Mouse (Mus musculus) midbrain, embryonic 13.5 days (tissue): Measurements from ENCODE around the gene Lpp. TPM values are rescaled to one million over a fixed set of nuclear protein-coding genes. Genes with fewer than 3 reads are reported as not detected.

ENCODE experiments used
- ATAC-seq: fragments of 200-750 bp; cut with Nextera tagmentation; 2 replicates; pipeline ENCODE4 v1.8.0; 2017; ENCODE audit warnings: mild to moderate bottlenecking, moderate TSS enrichment, moderate library complexity
- H3K27ac ChIP-seq: fragments of 300-500 bp; sonication (generic); 2 replicates; pipeline ENCODE4 v1.5.1; 2015; ENCODE audit warnings: inconsistent platforms, mild to moderate bottlenecking, moderate library complexity
- H3K27me3 ChIP-seq: fragments of 300-500 bp; sonication (generic); 2 replicates; pipeline ENCODE4 v1.6.1; 2015; ENCODE audit warnings: mild to moderate bottlenecking, inconsistent platforms
- H3K36me3 ChIP-seq: fragments of 300-500 bp; sonication (generic); 2 replicates; pipeline ENCODE4 v1.6.1; 2015; ENCODE audit warnings: mild to moderate bottlenecking, inconsistent platforms
- H3K4me1 ChIP-seq: fragments of 300-500 bp; sonication (generic); replicated peaks from 2 replicates; pipeline ENCODE4 v1.6.1; 2015; ENCODE audit warnings: inconsistent platforms
- H3K4me2 ChIP-seq: fragments of 300-500 bp; sonication (generic); replicated peaks from 2 replicates; pipeline ENCODE4 v1.6.1; 2015; ENCODE audit warnings: moderate library complexity, mild to moderate bottlenecking, inconsistent platforms
- H3K4me3 ChIP-seq: fragments of 300-500 bp; sonication (generic); replicated peaks from 2 replicates; pipeline ENCODE4 v1.5.1; 2015; ENCODE audit warnings: mild to moderate bottlenecking, inconsistent platforms
- H3K9ac ChIP-seq: fragments of 300-500 bp; sonication (generic); replicated peaks from 2 replicates; pipeline ENCODE4 v1.6.1; 2015; ENCODE audit warnings: mild to moderate bottlenecking, inconsistent platforms
- H3K9me3 ChIP-seq: fragments of 300-500 bp; sonication (generic); 2 replicates; pipeline ENCODE4 v1.6.1; 2016; ENCODE audit warnings: mild to moderate bottlenecking, inconsistent platforms
- WGBS: fragments of 180-500 bp; shearing (Covaris S2); methylation state at CpG from one replicate; pipeline ENCODE4 v1.1.7; 2015; 5-methylcytosine and 5-hydroxymethylcytosine counted together
- polyA plus RNA-seq: library from polyadenylated mRNA; unstranded; fragments of >200 nt; fragmentation: Nextera tagmentation; extraction: Ambion mirVana; gene quantifications from 2 replicates; pipeline ENCODE4 v1.2.1, GENCODE M21; 2015

The Lpp gene
- polyA plus RNA-seq, 1 experiment from 2014 or later, result 9.0 TPM

GRCm38 (mm10) chr16:24732751-24733150 is 339.4 kb downstream of the Lpp start:
- no peak overlapping the region for H3K27ac ChIP-seq
- ATAC-seq, result no peak
- H3K4me1 ChIP-seq, result peaks cover 3% of the 10 kb centered on the region
- WGBS, result 86% methylated on average over 1 of the region's 1 CpGs
- H3K4me2 ChIP-seq, result no peak overlapping the region
- no peak overlapping the region for H3K4me3 ChIP-seq
- H3K9ac ChIP-seq, result no peak overlapping the region
- H3K36me3 ChIP-seq, result no peaks in the 10 kb centered on the region
- H3K27me3 ChIP-seq, result no peaks in the 10 kb centered on the region
- no peaks in the 10 kb centered on the region for H3K9me3 ChIP-seq

GRCm38 (mm10) chr16:24733321-24733720 is 340.0 kb downstream of the Lpp start:
- WGBS, result 72% methylated on average over 1 of the region's 1 CpGs
- Histone ChIP-seq H3K27me3 (no peaks in the 10 kb centered on the region), H3K4me3 (no peak overlapping the region), H3K9me3 (no peaks in the 10 kb centered on the region), H3K27ac (no peak overlapping the region), H3K36me3 (no peaks in the 10 kb centered on the region), H3K9ac (no peak overlapping the region), H3K4me1 (peaks cover 9% of the 10 kb centered on the region), H3K4me2 (no peak overlapping the region)
- ATAC-seq, result no peak

GRCm38 (mm10) chr16:24735754-24736153 is 342.4 kb downstream of the Lpp start:
- no peak overlapping the region for H3K4me2 ChIP-seq
- H3K27ac ChIP-seq, result no peak overlapping the region
- WGBS, result 83% methylated on average over 2 of the region's 2 CpGs
- no peaks in the 10 kb centered on the region for H3K36me3 ChIP-seq
- no peaks in the 10 kb centered on the region for H3K9me3 ChIP-seq
- H3K4me1 ChIP-seq, result peaks cover 15% of the 10 kb centered on the region
- H3K27me3 ChIP-seq, result no peaks in the 10 kb centered on the region
- ATAC-seq, result no peak
- no peak overlapping the region for H3K9ac ChIP-seq
- H3K4me3 ChIP-seq, result no peak overlapping the region

GRCm38 (mm10) chr16:24737362-24738057 is 344.2 kb downstream of the Lpp start:
- Histone ChIP-seq H3K9ac (no peak overlapping the region), H3K27ac (no peak overlapping the region), H3K36me3 (no peaks in the 10 kb centered on the region), H3K9me3 (no peaks in the 10 kb centered on the region), H3K4me3 (no peak overlapping the region), H3K27me3 (no peaks in the 10 kb centered on the region), H3K4me2 (no peak overlapping the region), H3K4me1 (peaks cover 15% of the 10 kb centered on the region)
- no peak for ATAC-seq
- 49% methylated on average over 10 of the region's 10 CpGs for WGBS

GRCm38 (mm10) chr16:24740714-24741113 is 347.4 kb downstream of the Lpp start:
- Histone ChIP-seq H3K4me2 (no peak overlapping the region), H3K4me3 (no peak overlapping the region), H3K27me3 (no peaks in the 10 kb centered on the region), H3K36me3 (no peaks in the 10 kb centered on the region), H3K4me1 (peaks cover 15% of the 10 kb centered on the region), H3K27ac (no peak overlapping the region), H3K9me3 (no peaks in the 10 kb centered on the region), H3K9ac (no peak overlapping the region)
- ATAC-seq, result no peak
- 78% methylated on average over 4 of the region's 4 CpGs for WGBS

GRCm38 (mm10) chr16:24749816-24750215 is 356.5 kb downstream of the Lpp start:
- no peak overlapping the region for H3K4me2 ChIP-seq
- H3K4me3 ChIP-seq, result no peak overlapping the region
- H3K4me1 ChIP-seq, result no peaks in the 10 kb centered on the region
- H3K36me3 ChIP-seq, result no peaks in the 10 kb centered on the region
- H3K27ac ChIP-seq, result no peak overlapping the region
- no peaks in the 10 kb centered on the region for H3K9me3 ChIP-seq
- no peak for ATAC-seq
- no peak overlapping the region for H3K9ac ChIP-seq
- no peaks in the 10 kb centered on the region for H3K27me3 ChIP-seq

- H3K9me3 ChIP-seq, result no peaks in the 10 kb centered on the region
- no peak for ATAC-seq
- no peak overlapping the region for H3K9ac ChIP-seq
- no peak overlapping the region for H3K4me3 ChIP-seq
- H3K36me3 ChIP-seq, result no peaks in the 10 kb centered on the region
- 92% methylated on average over 9 of the region's 9 CpGs for WGBS
- no peak overlapping the region for H3K4me2 ChIP-seq
- no peaks in the 10 kb centered on the region for H3K4me1 ChIP-seq
- no peaks in the 10 kb centered on the region for H3K27me3 ChIP-seq
- no peak overlapping the region for H3K27ac ChIP-seq
These were observed 362.8 kb downstream of the Lpp start for GRCm38 (mm10) chr16:24756141-24756540.

GRCm38 (mm10) chr16:24766051-24766450 is 372.7 kb downstream of the Lpp start:
- no peak for ATAC-seq
- Histone ChIP-seq H3K4me2 (no peak overlapping the region), H3K9ac (no peak overlapping the region), H3K36me3 (no peaks in the 10 kb centered on the region), H3K4me3 (no peak overlapping the region), H3K9me3 (no peaks in the 10 kb centered on the region), H3K4me1 (no peaks in the 10 kb centered on the region), H3K27ac (no peak overlapping the region), H3K27me3 (no peaks in the 10 kb centered on the region)
- 96% methylated on average over 3 of the region's 3 CpGs for WGBS

GRCm38 (mm10) chr16:24766596-24766995 is 373.3 kb downstream of the Lpp start:
- Histone ChIP-seq H3K4me1 (no peaks in the 10 kb centered on the region), H3K4me3 (no peak overlapping the region), H3K9ac (no peak overlapping the region), H3K27me3 (no peaks in the 10 kb centered on the region), H3K9me3 (no peaks in the 10 kb centered on the region), H3K27ac (no peak overlapping the region), H3K4me2 (no peak overlapping the region), H3K36me3 (no peaks in the 10 kb centered on the region)
- no peak for ATAC-seq
- WGBS, result 83% methylated on average over 2 of the region's 2 CpGs

GRCm38 (mm10) chr16:24777053-24777452 is 383.7 kb downstream of the Lpp start:
- Histone ChIP-seq H3K4me3 (no peak overlapping the region), H3K9me3 (no peaks in the 10 kb centered on the region), H3K9ac (no peak overlapping the region), H3K4me1 (peaks cover 8% of the 10 kb centered on the region), H3K36me3 (no peaks in the 10 kb centered on the region), H3K27ac (no peak overlapping the region), H3K27me3 (no peaks in the 10 kb centered on the region), H3K4me2 (no peak overlapping the region)
- no peak for ATAC-seq
- 91% methylated on average over 2 of the region's 2 CpGs for WGBS

- Histone ChIP-seq H3K9me3 (no peaks in the 10 kb centered on the region), H3K4me1 (peaks cover 8% of the 10 kb centered on the region), H3K27ac (no peak overlapping the region), H3K4me2 (no peak overlapping the region), H3K36me3 (no peaks in the 10 kb centered on the region), H3K9ac (no peak overlapping the region), H3K4me3 (no peak overlapping the region), H3K27me3 (no peaks in the 10 kb centered on the region)
- 62% methylated on average over 8 of the region's 8 CpGs for WGBS
- peak; percentile 96 for ATAC-seq
These were observed 385.3 kb downstream of the Lpp start for GRCm38 (mm10) chr16:24778432-24779274.

GRCm38 (mm10) chr16:24780545-24780944 is 387.2 kb downstream of the Lpp start:
- Histone ChIP-seq H3K9ac (no peak overlapping the region), H3K4me1 (peaks cover 8% of the 10 kb centered on the region), H3K27me3 (no peaks in the 10 kb centered on the region), H3K4me2 (no peak overlapping the region), H3K9me3 (no peaks in the 10 kb centered on the region), H3K36me3 (no peaks in the 10 kb centered on the region), H3K4me3 (no peak overlapping the region), H3K27ac (no peak overlapping the region)
- 50% methylated on average over 7 of the region's 7 CpGs for WGBS
- ATAC-seq, result no peak
